Mouse (Mus musculus) thymus, postnatal 4 days (tissue): Measurements from ENCODE around the gene Calhm3.
A peak's percentile ranks its signal among the peaks of the same experiment; 100 is the strongest.
"Not testable (repeated sequence)": the region's sequence is repeated elsewhere in the genome, so short reads cannot be mapped to it uniquely, and the experiment has no call there.

Source experiments
- DNase-seq: peaks from one replicate; pipeline ENCODE4 v3.0.0; 2021

The Calhm3 gene

DNA sequence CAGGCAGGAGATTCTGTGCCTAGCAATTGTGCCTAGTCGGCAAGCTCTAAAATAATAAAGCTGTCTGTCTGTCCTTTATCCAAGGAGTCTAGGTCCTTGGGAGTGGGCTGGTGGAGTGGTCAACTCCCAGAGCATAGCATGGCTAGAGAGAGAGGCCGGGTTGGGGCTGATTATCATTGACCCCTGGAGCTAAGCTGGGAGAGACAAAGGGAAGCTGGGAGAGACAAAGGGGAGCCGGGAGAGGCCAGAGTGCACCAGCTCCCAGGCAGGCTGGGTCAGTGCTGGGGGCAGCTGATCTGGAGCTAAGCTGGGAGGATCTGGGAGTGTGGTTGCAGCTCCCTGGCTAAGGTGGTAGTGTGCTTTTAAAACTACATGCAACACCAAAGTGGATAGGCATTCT lies 9.2 kb upstream of the Calhm3 start:
- no peak for DNase-seq

DNA sequence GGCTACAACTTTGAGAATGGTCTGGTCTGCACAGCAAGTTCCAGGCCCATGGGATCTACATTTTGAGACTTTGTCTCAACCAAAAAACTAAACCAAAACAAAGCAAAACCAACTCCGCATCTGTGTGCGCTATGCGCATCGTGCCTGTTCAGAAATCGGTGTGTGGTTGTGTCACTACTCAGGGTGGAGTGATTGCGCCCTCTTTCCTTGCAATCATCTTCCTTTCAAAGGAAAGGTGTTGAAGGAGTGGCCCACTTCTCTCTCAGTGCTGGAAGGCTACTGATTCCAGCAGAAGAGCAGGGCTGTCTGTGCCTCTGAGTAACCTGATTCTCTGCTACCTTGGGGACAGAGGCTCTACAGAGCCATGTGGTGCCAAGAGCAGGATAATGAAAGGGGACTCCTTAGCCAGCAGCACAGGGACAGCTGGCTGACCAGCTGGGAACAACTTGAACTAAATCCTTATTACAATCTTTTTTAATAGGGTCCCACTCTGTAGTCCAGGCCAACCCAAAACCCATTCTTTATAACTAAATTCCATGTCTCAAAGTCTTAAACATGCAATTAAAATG lies 5.7 kb upstream of the Calhm3 start:
- no peak for DNase-seq

DNA sequence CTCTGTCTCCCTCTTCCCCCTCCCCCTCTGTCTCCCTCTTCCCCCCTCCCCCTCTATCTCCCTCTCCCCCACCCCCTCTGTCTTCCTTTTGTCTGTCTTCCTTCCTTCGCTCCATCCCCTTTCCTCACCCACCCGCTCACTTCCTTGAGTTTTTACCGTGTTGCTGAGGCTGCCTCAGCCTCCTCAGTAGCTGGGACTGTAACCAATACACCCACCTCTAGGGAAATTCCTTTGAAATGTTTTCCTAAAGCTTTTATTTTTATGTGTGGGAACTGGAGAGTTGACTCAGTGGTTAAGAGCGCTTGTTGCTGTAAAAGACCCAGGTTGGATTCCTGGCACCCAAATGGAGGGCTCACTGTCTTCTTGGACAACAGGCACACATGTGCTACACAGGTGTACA lies 4.1 kb upstream of the Calhm3 start:
- no peak for DNase-seq

DNA sequence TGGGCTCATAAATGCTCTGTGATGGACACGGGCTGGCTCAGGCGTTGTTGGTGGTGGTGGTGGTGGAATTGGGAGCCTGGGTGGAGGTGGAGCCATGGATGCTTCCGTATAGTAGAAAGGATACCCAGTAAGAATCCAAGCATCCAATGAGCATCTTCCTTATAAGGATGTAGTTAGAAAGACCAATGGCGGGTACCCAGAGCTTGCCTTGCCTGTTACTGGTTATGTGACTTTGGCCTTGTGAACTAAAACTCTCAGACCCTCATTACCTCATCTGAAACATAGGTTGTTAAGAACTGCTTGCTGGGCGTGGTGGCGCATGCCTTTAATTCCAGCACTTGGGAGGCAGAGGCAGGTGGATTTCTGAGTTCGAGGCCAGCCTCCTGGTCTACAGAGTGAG lies 3.8 kb downstream of the Calhm3 start:
- no peak for DNase-seq

DNA sequence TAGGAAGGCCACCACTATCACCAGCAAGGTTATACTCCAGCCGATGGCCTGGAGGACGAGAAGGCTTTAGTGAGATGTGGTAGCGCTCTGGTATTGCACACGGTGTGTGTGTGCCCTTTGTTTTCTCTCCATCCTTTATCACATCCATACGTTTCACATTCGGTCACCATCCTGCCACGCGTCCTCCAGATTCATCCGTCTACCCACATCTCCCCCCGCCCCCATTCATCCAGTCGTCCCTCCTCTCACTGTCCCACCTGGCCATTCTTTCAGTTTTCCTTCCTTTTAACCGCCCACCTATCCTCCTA lies 5.5 kb downstream of the Calhm3 start:
- DNase-seq = no peak

DNA sequence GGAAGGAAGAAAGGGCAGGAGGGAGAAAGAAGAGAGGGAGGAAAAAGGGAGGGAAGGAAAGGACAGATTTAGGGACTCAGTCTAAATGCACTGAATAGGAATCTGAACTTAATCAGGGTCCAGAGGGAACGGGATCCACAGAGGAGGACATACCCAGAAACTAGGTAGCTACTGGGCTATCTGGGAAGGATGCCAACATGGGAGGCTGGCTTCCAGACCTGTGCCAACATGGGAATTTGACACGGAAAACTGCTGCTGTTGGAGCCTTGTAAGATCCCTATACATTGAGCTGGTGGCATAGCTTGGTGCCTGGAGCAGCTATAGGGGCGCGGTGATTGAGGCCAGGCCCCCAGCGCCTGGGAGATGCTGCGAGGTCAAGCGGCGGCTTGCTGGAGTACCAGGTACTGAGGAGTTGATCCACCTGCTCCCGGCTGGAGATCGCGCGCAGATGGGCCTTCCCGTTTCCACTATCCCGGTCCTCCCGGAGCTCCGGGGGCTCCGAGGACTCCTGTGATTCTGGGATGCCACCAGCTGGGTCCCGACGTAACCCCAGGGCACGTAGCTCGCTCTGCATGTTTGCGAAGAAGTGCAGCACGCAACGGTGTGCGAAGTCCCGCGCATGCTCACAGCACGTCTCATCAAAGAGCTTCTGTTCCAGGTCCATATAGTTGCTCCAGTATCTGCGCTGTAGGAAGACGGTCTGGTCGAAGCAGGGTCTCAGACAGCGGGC lies 6.1 kb downstream of the Calhm3 start:
- no peak for DNase-seq

DNA sequence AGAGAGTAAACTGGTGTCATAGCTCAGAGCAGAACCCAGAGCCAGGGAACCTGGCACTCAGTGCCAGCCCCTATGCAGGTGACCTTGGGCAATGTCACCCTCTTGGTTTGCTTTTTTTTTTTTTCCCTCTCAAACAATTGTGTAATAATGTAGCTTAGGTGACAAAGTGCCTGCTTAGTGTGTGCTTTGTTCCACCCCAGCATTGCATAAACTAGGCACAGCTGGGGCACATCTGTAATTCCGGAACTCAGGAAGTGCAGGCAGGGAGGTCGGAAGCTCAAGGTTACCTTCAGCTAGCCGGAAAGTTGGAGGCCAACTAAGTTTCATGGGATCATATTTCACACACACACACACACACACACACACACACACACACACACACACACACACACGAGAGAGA lies 7.7 kb downstream of the Calhm3 start:
- DNase-seq = no peak

DNA sequence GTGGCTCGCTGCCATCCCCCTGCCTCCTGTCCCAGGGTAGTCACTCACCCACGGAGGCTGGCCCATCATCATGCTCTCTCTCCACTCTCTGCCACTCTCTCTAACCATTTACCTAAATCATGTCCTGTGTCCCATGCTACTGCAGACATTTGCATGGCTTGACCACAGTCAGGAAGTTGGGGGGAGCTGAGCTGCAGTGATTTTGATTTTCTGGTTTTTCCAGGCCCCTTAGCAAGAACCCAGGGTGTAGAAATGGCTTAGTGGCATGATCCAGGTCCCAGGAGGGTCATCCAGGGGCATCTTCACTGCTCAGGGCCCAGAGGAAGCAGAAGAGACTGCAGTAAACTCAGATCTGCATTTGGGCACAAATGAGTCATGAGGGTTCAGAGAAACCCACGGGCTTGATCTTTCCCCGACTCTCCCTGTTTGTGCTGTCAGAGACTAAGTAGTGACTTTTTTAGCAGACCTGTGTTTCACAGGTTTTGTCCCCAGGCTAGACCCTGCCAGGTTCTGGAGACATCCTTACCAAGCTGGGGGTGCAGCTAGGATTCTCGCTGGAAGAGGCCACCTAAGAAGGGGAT lies 9.2 kb downstream of the Calhm3 start:
- no peak for DNase-seq

DNA sequence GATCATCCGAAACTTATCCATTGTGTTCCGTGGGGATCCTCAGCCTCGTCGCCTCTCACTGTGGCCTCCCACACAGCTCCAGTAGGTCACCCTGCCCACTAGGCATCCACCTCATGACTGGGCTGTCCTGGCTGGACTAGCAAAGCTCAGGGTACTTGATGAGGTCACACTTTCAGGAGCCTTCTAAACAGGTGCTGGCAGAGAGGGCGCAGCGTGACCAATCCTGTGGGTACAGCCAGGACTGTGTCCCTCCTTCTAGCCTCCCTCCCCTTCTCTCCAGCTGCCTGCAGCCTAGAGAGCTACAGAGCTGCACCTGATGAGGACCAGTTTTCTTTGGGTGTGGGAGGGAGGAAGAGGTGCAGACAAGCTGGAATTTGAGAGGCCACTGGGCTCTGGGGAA lies 13.4 kb downstream of the Calhm3 start, which contains the start of gene Calhm1:
Gene Calhm1, minus strand, starts transcription at position 101 of the 400 bp plus-strand sequence.
- no peak for DNase-seq

DNA sequence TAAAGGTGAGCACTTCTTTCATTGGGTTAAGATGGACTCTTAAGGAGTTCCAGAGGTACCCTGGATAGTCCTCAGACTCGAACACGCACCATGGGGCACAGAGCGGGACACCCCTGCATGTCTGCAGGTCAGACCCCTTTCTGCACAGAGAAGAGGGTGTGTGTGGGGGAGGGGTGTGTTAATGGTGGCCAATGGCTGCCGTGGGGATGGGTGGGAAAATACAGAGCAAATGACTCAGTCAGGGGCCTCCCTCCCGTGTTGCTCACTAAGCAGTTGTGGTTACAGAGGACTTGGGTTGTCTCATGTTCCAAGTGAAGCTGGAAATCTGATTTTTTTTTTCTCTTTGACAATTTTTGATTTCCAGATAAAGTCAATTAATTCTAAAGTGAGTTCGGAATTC lies 15.1 kb downstream of the Calhm3 start:
- DNase-seq = no peak

DNA sequence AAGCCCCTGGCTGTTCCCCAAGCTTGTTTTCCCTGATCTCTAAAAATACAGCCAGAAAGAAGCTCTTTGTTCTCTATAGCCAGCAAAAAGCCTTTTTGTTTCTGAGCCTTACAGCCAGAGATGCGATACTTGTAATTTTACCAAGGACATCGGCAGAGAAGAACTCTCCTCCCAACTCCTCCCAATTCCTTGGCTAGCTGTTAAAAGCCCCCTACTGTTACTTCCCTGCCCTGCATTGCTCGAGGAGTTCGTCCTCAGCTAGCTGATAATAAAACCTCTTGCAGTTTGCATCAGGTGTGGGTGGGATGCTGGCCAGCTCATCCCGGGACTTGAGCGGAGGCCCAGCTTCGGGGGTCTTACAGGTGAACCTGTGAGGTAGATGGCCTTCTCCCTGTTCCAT lies 18.0 kb downstream of the Calhm3 start:
- not testable (repeated sequence) for DNase-seq

DNA sequence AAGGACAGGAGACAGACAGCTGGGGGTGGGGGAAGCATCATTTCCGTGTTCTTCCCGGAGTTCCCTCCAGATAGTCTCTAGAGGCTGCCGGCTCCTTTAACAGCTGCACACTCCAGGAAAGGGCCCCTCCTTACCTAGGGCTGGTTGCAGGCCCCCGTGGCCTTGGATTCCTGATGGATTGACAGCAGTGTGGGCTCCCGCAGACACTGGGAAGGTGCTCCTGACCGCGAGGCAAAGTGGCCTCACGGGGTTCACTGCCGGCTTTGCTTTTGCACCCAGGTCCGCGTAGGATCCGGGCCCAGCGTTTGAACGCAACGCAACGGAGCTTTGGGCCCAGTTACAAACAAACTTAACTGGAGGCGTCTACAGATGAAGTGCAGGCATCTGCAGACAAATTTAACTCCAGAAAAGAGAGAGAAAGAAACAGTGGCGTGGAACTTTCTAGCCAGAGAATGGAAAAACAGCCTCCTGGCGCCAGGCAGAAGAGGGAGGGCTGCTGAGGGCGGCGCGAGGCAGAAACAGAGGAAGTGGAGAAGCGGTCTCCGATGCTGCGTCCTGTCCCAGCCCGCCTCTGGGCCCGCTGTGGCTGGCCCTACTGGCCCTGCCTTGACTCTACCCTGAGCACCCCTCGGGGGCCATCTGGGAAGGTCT lies 19.7 kb downstream of the Calhm3 start, which contains the start of gene Calhm2:
Gene Calhm2, minus strand, starts transcription at position 524 of the 651 bp plus-strand sequence.
- peak; percentile 74 for DNase-seq

DNA sequence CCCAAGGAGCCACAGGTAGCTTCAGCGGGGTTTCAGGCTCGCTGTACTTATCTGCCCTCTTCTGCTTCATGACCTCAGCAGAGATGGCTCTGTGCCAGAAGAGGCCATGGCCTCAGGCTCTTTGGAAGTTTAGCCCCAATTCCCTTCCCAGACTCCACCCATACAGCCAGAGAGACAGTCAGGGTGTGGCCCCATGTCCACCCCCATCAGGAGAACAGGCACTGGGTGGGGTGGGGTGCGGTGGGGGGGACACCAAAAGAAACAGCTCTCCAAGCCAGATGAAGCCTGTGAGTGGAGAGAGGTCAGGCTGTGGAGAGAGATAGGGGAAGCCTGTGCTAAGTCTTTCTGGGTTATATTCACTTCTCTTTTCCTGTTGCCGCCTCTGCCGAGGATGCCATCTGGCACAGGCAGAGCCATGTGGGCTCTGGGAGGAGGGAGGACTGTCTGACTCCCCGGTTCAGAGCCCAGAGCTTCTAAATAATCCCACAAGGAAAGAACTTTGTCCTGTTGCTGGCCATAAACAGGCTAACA lies 20.4 kb downstream of the Calhm3 start:
- DNase-seq = peak; percentile 54

DNA sequence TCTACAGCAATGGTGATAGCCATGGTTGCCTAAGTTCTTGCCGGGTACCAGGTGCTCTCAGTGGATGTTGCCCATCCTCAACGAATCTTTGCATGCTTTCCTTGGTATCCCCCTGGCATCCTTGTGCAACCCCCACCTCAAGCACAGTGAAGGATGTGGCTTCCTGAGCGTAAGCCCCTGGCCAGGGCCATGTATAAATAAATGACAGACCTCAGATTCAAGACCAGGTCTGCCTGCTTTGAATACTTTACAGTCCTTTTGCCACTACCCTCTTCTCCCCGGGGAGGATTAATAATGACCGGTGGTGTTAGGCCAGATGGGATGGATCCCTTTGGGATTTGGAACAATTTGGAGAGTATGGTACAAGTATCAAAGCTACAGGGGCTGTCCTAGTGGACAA lies 21.4 kb downstream of the Calhm3 start:
- DNase-seq = no peak

DNA sequence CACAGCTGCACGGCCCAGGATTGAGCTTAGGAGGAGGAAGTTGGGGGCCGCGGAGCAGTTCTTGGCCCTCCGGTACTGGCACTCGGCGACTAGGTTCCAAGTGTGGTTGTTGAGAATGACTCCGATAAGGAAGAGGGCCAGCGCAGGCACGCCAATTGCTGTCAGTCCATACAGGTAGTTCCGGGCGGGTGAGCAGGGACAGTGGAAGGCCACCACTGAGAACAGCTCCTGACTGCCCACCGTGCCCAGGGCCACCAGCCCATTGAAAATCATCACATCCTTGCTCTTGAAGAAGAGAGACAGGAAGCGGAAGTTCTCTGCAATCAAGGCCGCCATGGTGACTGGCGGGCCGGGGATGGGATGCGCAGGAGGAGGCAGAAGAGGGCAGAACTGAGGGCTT lies 22.0 kb downstream of the Calhm3 start:
- DNase-seq = no peak

DNA sequence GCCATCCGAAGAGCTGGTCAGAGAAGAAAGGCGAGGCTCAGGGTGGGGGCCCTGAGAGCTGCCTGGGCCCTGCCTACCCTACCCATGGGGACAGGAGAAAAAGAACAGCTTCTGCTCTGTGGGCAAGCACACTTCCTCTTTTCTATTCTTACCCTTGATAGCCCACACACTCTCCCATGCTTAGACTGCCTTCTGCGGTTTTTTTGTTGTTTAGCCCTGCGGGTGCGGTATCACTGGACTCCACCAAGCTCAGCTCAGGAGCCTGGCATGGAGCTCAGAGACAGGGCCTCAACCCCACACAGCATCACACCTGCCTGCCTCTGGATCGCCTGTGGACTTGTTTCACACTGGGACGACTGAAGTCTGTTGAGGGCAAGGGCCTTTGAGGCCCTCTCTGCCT lies 24.4 kb downstream of the Calhm3 start:
- no peak for DNase-seq

DNA sequence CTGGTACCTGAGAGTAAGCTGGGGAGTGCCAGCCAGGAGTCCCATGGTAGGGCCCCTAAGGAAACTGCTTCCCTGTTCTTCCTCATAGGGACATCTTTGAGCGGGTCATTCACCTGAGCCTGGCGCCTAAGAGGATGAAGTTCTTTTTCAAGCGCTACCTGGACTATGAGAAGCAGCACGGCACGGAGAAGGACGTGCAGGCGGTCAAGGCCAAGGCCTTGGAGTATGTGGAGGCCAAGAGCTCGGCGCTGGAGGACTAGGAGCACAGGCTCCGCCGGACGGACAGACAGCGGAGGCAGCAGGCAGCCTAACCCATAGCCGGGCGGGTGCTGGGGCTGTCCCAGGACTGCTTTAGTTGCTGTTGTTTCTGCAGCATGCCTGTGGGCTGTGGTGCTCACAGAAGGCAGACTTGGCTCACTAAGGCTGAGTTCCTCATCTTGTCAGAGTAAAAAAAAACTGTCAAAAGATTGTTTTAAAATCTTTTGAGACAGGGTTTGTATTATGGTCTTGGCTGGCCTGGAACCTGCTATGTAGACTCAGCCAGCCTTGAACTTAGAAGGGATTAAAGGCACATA lies 26.9 kb downstream of the Calhm3 start:
- DNase-seq = no peak

DNA sequence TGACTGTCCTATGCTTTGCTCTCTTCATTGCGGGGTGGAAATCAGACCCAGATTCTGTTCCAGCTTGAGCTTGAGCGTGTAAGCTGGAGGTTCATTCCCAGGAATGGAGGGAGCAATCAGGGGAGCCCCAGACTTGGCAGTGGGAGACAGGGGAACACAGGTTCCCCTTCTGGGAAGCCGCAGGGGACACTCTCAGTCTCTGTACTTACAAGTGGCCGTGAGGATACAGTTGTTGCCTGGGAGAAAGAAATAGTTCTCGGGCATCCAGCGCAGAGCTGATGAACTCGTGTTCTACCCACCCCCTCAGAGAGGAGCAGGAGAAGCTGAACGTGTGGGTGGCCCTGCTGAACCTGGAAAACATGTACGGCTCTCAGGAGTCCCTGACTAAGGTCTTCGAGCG lies 28.7 kb downstream of the Calhm3 start:
- no peak for DNase-seq

DNA sequence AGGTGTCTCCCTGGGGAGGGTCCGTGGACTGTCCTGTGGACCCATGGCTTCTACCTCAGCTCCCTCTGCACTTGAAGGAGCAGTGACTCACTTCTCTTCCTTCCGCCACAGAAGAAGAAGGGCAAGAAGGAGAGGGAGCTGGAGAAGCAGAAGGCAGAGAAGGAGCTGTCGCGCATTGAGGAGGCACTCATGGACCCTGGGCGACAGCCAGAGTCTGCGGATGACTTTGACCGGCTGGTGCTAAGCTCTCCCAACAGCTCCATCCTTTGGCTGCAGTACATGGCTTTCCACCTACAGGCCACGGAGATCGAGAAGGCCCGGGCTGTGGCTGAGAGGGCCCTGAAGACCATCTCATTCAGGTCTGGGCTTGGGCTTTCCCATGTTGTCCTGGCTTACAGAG lies 29.4 kb downstream of the Calhm3 start:
- DNase-seq = no peak

DNA sequence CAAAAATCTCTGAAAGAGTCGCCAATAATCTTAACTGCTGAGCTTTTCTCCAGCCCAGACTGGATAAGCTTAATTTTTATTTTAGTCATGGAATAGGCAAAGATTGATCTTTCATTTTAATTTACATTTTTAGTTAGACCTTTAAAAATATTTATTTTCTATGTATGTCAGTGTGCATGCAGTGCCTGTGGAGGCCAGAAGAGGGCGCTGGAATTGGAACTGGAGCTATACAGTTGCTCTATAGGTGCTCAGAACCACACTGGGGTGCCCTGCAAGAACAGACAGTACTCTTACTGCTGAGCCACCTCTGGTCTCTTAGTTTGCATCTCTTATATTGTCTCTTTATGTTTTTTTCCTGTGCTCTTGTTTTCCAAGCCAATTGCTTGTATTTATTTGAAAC lies 34.8 kb downstream of the Calhm3 start:
- DNase-seq = peak; percentile 76

DNA sequence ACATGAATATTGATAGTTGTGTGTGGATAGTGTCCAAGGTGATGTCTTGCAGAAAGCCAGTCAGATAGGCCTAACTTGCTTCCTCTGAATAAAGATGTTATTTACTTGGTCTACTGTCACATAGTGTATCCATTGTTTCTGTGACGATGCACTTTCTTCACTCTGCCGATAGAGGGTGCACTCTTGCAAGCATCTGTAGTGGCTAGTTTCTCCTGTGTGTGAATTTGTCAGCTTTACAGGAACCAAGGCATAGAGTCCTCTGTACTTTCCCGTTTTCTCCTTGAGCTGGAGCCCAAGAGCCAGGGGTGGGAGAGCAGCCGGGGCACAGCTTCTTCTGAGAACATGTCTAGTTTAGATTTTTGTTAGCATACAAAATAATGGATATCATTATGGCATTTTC lies 36.5 kb downstream of the Calhm3 start:
- DNase-seq = no peak

DNA sequence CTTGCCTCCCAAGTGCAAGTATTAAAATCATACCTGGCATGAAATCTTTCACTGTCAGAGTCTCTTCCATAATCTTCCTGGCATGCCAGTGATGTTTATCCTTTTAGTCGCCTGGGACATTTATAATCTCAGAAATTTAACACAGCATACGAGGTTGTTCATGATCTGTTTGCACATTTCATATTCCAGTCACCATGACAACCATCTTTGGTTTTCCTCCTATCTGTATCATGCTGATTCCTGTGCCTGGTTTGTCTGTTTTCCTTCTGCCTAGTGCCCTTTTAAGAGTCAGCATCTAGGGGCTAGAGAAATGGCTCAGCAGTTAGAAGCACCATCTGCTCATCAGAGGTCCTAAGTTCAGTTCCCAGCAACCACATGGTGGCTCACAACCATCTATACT lies 38.9 kb downstream of the Calhm3 start:
- no peak for DNase-seq

DNA sequence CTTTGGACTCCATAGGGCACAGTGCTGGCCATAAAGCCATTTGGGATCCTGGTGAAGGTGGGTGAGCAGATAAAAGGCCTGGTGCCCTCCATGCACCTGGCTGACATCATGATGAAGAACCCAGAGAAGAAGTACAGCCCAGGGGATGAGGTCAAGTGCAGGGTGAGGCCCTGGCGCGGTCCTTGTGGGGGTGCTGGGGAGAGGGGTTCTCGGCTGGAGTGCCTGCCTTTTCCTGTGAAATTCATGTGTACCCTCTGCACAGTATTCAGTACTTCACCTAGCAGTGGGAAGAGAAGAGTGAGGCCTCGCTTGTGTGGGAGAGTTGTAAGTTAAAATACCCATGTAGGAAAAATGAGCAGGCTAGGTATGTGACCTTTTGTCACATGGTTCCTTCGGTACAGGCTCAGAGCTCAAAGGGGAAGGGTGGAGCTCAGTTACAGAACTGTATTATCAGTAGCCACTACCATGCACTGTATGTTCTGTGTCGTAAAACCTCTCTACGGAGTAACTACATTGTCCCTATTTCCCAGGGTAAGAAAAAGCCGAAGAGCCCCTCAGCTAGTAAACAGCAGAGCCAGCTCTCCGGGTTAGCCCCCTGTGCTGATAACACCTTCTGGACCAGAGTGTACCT lies 52.8 kb downstream of the Calhm3 start:
- no peak for DNase-seq
